Mouse (Mus musculus) hindbrain, embryonic 12.5 days (tissue): ENCODE measurements around the gene Ubqln1. TPM values are rescaled to one million over a fixed set of nuclear protein-coding genes. Genes with fewer than 3 reads are reported as not detected.

Experiments
- ATAC-seq: fragments of 200-750 bp; cut with Nextera tagmentation; 2 replicates; pipeline ENCODE4 v1.8.0; 2017; ENCODE audit warnings: moderate TSS enrichment; ENCODE audit not compliant: low FRiP score
- H3K27ac ChIP-seq: fragments of 300-500 bp; sonication (generic); 2 replicates; pipeline ENCODE4 v1.5.1; 2016; ENCODE audit warnings: mild to moderate bottlenecking
- H3K27me3 ChIP-seq: fragments of 300-500 bp; sonication (generic); 2 replicates; pipeline ENCODE4 v1.6.1; 2016; ENCODE audit warnings: mild to moderate bottlenecking
- H3K36me3 ChIP-seq: fragments of 300-500 bp; sonication (generic); 2 replicates; pipeline ENCODE4 v1.6.1; 2016; ENCODE audit warnings: mild to moderate bottlenecking
- H3K4me1 ChIP-seq: fragments of 300-500 bp; sonication (generic); 2 replicates; pipeline ENCODE4 v1.6.1; 2016
- H3K4me2 ChIP-seq: fragments of 300-500 bp; sonication (generic); replicated peaks from 2 replicates; pipeline ENCODE4 v1.6.1; 2016; ENCODE audit warnings: mild to moderate bottlenecking
- H3K4me3 ChIP-seq: fragments of 300-500 bp; sonication (generic); 2 replicates; pipeline ENCODE4 v1.5.1; 2016; ENCODE audit warnings: mild to moderate bottlenecking
- H3K9ac ChIP-seq: fragments of 300-500 bp; sonication (generic); 2 replicates; pipeline ENCODE4 v1.6.1; 2016; ENCODE audit warnings: mild to moderate bottlenecking, moderate library complexity
- H3K9me3 ChIP-seq: fragments of 300-500 bp; sonication (generic); replicated peaks from 2 replicates; pipeline ENCODE4 v1.6.1; 2016; ENCODE audit warnings: mild to moderate bottlenecking
- WGBS: fragments of 180-500 bp; shearing (Covaris S2); methylation state at CpG from one replicate; pipeline ENCODE4 v1.1.7; 2016; 5-methylcytosine and 5-hydroxymethylcytosine counted together
- polyA plus RNA-seq: library from polyadenylated mRNA; unstranded; fragments of >200 nt; fragmentation: Nextera tagmentation; extraction: Ambion mirVana; gene quantifications from 2 replicates; pipeline ENCODE4 v1.2.1, GENCODE M21; 2016

The Ubqln1 gene
- polyA plus RNA-seq = 161 and 169 TPM in 2 replicates

- H3K4me1 ChIP-seq = peaks cover 32% of the 10 kb centered on the region
- H3K9ac ChIP-seq = peak within 1 kb of the TSS; percentile 99
- H3K4me2 ChIP-seq = peak within 1 kb of the TSS; percentile 85
- H3K36me3 ChIP-seq = no peaks in the 10 kb centered on the region
- H3K9me3 ChIP-seq = no peaks in the 10 kb centered on the region
- WGBS = 4% methylated on average over 59 of the region's 62 CpGs
- H3K27me3 ChIP-seq = no peaks in the 10 kb centered on the region
- peak within 1 kb of the TSS; percentile 83 for H3K27ac ChIP-seq
- peak within 1 kb of the TSS; percentile 95 for H3K4me3 ChIP-seq
- peak; percentile 93 for ATAC-seq
Measured at GRCm38 (mm10) chr13:58215592-58216341, at the start of gene Ubqln1. Ubqln1 (minus strand) TSS chr13:58215653.

GRCm38 (mm10) chr13:58263546-58263945, 48.1 kb upstream of the Ubqln1 start:
- no peaks in the 10 kb centered on the region for H3K27me3 ChIP-seq
- no peak overlapping the region for H3K27ac ChIP-seq
- no peak overlapping the region for H3K9ac ChIP-seq
- no peak overlapping the region for H3K4me3 ChIP-seq
- H3K9me3 ChIP-seq = no peaks in the 10 kb centered on the region
- H3K36me3 ChIP-seq = peaks cover 5% of the 10 kb centered on the region
- H3K4me2 ChIP-seq = no peak overlapping the region
- no peak for ATAC-seq
- no peaks in the 10 kb centered on the region for H3K4me1 ChIP-seq
- 89% methylated on average over 8 of the region's 8 CpGs for WGBS

DNA sequence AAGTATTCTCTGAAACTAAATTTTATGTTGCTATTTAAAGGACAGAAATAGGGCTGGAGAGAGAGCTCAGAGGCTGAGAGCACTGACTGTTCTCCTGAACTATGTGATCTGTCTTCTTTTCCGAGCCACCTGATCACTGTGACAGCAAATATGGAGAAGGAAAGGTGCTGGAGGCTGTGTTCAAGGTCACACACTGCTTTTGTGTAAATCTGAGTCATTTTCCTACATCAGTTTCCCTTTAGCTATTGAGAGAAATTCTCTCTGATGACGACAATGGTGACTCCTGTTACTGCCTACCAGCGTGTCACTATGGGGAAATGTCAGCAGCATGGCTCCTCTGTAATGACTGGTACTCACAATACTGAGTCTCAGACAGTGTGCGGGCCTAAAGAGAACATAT, 46.2 kb upstream of the Ubqln1 start:
- H3K9ac ChIP-seq = no peak overlapping the region
- H3K27me3 ChIP-seq = no peaks in the 10 kb centered on the region
- no peaks in the 10 kb centered on the region for H3K4me1 ChIP-seq
- peaks cover 8% of the 10 kb centered on the region for H3K36me3 ChIP-seq
- H3K27ac ChIP-seq = no peak overlapping the region
- no peak overlapping the region for H3K4me2 ChIP-seq
- no peaks in the 10 kb centered on the region for H3K9me3 ChIP-seq
- H3K4me3 ChIP-seq = no peak overlapping the region
- no peak for ATAC-seq
- WGBS = 89% methylated on average over 4 of the region's 4 CpGs

DNA sequence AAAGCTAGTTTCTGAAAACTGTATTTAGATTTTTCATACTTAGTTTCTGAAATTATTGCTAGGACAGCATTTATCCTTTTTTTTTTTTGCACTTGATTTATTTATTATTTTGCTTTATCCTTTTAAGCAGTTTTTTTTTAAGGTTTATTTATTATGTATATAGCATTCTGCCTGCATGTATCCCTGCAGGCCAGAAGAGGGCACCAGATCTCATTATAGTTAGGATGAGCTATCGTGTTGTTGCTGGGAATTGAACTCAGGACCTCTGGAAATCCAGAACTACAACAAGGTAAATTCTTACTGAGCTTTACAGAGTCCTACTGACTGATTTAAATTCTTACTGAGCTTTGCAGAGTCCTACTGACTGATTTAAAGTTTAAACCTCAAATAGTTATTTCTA, 37.8 kb upstream of the Ubqln1 start:
- H3K27ac ChIP-seq = no peak overlapping the region
- no peak overlapping the region for H3K4me2 ChIP-seq
- peaks cover 36% of the 10 kb centered on the region for H3K36me3 ChIP-seq
- H3K9me3 ChIP-seq = no peaks in the 10 kb centered on the region
- no peak overlapping the region for H3K4me3 ChIP-seq
- H3K27me3 ChIP-seq = no peaks in the 10 kb centered on the region
- H3K9ac ChIP-seq = no peak overlapping the region
- 82% methylated on average over 1 of the region's 1 CpGs for WGBS
- no peaks in the 10 kb centered on the region for H3K4me1 ChIP-seq
- ATAC-seq = no peak

- no peaks in the 10 kb centered on the region for H3K4me1 ChIP-seq
- WGBS = 94% methylated on average over 5 of the region's 5 CpGs
- H3K9ac ChIP-seq = no peak overlapping the region
- no peak overlapping the region for H3K4me3 ChIP-seq
- ATAC-seq = no peak
- no peaks in the 10 kb centered on the region for H3K9me3 ChIP-seq
- peaks cover 27% of the 10 kb centered on the region for H3K36me3 ChIP-seq
- no peak overlapping the region for H3K4me2 ChIP-seq
- H3K27ac ChIP-seq = no peak overlapping the region
- no peaks in the 10 kb centered on the region for H3K27me3 ChIP-seq
Measured at GRCm38 (mm10) chr13:58248957-58249356, 33.5 kb upstream of the Ubqln1 start.

- H3K36me3 ChIP-seq = peaks cover 23% of the 10 kb centered on the region
- WGBS = 89% methylated on average over 7 of the region's 7 CpGs
- no peak overlapping the region for H3K9ac ChIP-seq
- H3K9me3 ChIP-seq = no peaks in the 10 kb centered on the region
- no peaks in the 10 kb centered on the region for H3K27me3 ChIP-seq
- no peak overlapping the region for H3K4me2 ChIP-seq
- no peak for ATAC-seq
- no peak overlapping the region for H3K27ac ChIP-seq
- no peaks in the 10 kb centered on the region for H3K4me1 ChIP-seq
- H3K4me3 ChIP-seq = no peak overlapping the region
Measured at GRCm38 (mm10) chr13:58236536-58236935, 21.1 kb upstream of the Ubqln1 start.

GRCm38 (mm10) chr13:58232611-58233010, 17.2 kb upstream of the Ubqln1 start:
- 45% methylated on average over 5 of the region's 5 CpGs for WGBS
- no peak overlapping the region for H3K27ac ChIP-seq
- peaks cover 13% of the 10 kb centered on the region; the same call in 1 of the 2 replicates for H3K36me3 ChIP-seq
- no peak for ATAC-seq
- H3K4me2 ChIP-seq = no peak overlapping the region
- no peaks in the 10 kb centered on the region for H3K27me3 ChIP-seq
- no peaks in the 10 kb centered on the region for H3K9me3 ChIP-seq
- no peak overlapping the region for H3K9ac ChIP-seq
- H3K4me3 ChIP-seq = no peak overlapping the region
- H3K4me1 ChIP-seq = no peaks in the 10 kb centered on the region

GRCm38 (mm10) chr13:58232070-58232469, 16.6 kb upstream of the Ubqln1 start:
- Histone ChIP-seq H3K4me3 (no peak overlapping the region), H3K9me3 (0 out of 2 replicates have a peak, but pooled peaks cover 3% of the 10 kb centered on the region), H3K36me3 (peaks cover 13% of the 10 kb centered on the region; the same call in 1 of the 2 replicates), H3K4me2 (no peak overlapping the region), H3K27me3 (no peaks in the 10 kb centered on the region), H3K4me1 (no peaks in the 10 kb centered on the region), H3K27ac (no peak overlapping the region), H3K9ac (no peak overlapping the region)
- no peak for ATAC-seq
- 94% methylated on average over 8 of the region's 8 CpGs for WGBS

GRCm38 (mm10) chr13:58228624-58229023, 13.2 kb upstream of the Ubqln1 start:
- Histone ChIP-seq H3K27ac (no peak overlapping the region), H3K4me2 (no peak overlapping the region), H3K9me3 (0 out of 2 replicates have a peak, but pooled peaks cover 4% of the 10 kb centered on the region), H3K4me1 (no peaks in the 10 kb centered on the region), H3K4me3 (no peak overlapping the region), H3K9ac (no peak overlapping the region), H3K27me3 (no peaks in the 10 kb centered on the region), H3K36me3 (peaks cover under 1% of the 10 kb centered on the region; the same call in 1 of the 2 replicates)
- 86% methylated on average over 2 of the region's 2 CpGs for WGBS
- ATAC-seq = no peak

DNA sequence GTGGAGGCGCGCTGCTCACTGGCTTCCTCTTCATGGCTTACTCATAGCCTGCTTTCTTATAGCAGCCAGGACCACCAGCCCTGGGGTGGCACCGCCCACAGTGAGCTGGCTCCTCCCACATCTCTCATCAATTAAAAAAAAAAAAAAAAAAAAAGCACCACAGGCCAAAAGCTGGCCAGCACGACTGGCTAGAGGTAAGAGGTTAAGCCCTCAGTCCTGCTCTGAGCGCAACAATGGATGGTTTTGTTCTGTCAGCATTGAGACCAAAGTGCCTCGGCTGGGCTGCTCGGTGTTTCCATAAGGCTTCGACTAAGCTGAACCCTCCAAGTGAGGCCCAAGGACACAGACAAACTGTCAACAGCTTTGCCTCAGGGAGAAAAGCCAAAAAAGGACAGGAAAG, 10.2 kb upstream of the Ubqln1 start:
- Histone ChIP-seq H3K9me3 (0 out of 2 replicates have a peak, but pooled peaks cover 4% of the 10 kb centered on the region), H3K27me3 (no peaks in the 10 kb centered on the region), H3K4me3 (no peak overlapping the region), H3K27ac (no peak overlapping the region), H3K36me3 (no peaks in the 10 kb centered on the region), H3K4me2 (no peak overlapping the region), H3K9ac (no peak overlapping the region), H3K4me1 (no peaks in the 10 kb centered on the region)
- ATAC-seq = no peak
- 64% methylated on average over 8 of the region's 8 CpGs for whole genome bisulfite sequencing

DNA sequence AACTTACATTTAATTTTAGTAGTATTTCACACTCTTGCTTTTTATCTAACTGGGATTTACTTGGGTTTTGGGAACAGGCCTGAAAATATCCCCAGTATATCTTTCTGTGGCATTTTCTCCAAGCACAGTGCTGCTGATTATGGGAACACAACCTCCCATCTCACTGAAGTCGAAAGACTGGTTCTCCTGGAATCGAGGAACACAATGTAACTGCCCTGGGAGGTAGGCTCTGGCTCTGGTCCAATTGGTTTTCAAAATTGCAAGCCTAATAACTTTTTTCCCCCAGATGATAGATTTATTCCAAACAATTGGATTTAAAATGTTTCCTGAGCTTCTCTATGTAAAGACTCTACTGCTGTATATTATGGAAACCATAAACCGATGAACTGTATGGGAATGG, 4.8 kb upstream of the Ubqln1 start:
- Histone ChIP-seq H3K9me3 (no peaks in the 10 kb centered on the region), H3K4me2 (no peak overlapping the region), H3K27ac (no peak overlapping the region), H3K4me3 (no peak overlapping the region), H3K4me1 (peaks cover 6% of the 10 kb centered on the region; the same call in 1 of the 2 replicates), H3K36me3 (no peaks in the 10 kb centered on the region), H3K27me3 (no peaks in the 10 kb centered on the region), H3K9ac (no peak overlapping the region)
- WGBS = 92% methylated on average over 3 of the region's 3 CpGs
- ATAC-seq = no peak

DNA sequence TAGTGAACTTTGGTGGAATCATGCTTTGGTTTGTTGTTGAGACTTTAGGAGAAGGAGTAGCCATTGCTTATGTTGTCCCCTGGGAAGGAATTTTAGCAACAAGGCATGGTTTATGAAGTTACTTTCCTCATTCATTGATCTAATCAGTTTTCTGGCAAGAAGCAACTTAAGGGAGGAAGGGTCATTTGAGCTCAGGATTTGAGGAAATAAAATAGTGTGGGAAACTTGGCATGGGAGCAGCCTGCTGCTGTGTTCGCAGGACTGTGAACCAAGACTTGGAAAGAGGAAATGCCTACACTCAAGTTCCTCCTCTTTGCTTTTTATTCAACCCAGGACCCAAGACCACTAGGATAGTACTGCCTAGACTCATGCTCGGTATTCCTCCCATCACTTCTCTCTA, 2.1 kb upstream of the Ubqln1 start:
- Histone ChIP-seq H3K36me3 (no peaks in the 10 kb centered on the region), H3K4me3 (no peak overlapping the region), H3K27ac (no peak overlapping the region), H3K4me2 (no peak overlapping the region), H3K9ac (no peak overlapping the region), H3K27me3 (no peaks in the 10 kb centered on the region), H3K9me3 (no peaks in the 10 kb centered on the region), H3K4me1 (peaks cover 24% of the 10 kb centered on the region)
- 91% methylated on average over 2 of the region's 2 CpGs for WGBS
- no peak for ATAC-seq

DNA sequence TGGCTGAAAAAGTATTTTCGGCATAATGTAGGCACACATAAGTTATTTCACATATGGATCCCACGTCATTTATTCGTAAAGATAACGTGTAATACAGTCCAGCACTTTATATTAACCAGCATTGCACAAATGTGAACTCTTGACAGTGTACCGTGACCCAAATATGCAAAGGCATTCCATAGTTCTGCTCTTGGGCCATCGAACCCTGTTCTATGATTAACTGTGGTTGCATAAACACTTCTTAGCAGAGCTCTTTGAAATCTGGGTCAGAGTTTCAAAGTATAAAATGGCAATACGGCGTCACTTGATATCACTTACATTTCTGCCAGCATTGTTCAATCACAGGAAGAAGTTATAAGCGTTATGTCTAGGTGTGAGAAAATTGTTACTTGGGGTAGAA, 942 bp upstream of the Ubqln1 start:
- Histone ChIP-seq H3K27ac (no peak overlapping the region), H3K4me1 (peaks cover 32% of the 10 kb centered on the region), H3K9me3 (no peaks in the 10 kb centered on the region), H3K9ac (no peak overlapping the region), H3K4me2 (peak overlapping the region; percentile 85), H3K4me3 (peak overlapping the region; percentile 95; the same call in 1 of the 2 replicates), H3K36me3 (no peaks in the 10 kb centered on the region), H3K27me3 (no peaks in the 10 kb centered on the region)
- 90% methylated on average over 9 of the region's 9 CpGs for WGBS
- no peak for ATAC-seq
